Mouse (Mus musculus): ENCODE data around the gene Fnbp1l.

The Fnbp1l gene

GRCm38 (mm10) chr3:122494764-122495163 lies 124.8 kb downstream of the Fnbp1l start:
- DNase-seq (ENCODE audit: low read depth, low spot score) = no peak

GRCm38 (mm10) chr3:122492872-122493615 lies 126.5 kb downstream of the Fnbp1l start:
- DNase-seq (ENCODE audit: low read depth, low spot score) = no peak

GRCm38 (mm10) chr3:122492006-122492405 lies 127.5 kb downstream of the Fnbp1l start:
- DNase-seq (ENCODE audit: low read depth, low spot score) = no peak

- no peak for DNase-seq (ENCODE audit: low read depth, low spot score)
These were observed 128.9 kb downstream of the Fnbp1l start for GRCm38 (mm10) chr3:122490574-122490973.

Data from A20 (cell line).